Mouse (Mus musculus): ENCODE measurements around the gene Gm20662. TPM values are rescaled to one million over a fixed set of nuclear protein-coding genes. Genes with fewer than 3 reads are reported as not detected.
A peak's percentile ranks its signal among the peaks of the same experiment; 100 is the strongest.

Gm20662 gene
- 0.19 TPM in 1 of 2 replicates, not detected in the other for total RNA-seq (2021)
- long read RNA-seq, experiment 1, result 0 reads
- long read RNA-seq, experiment 2, result 0 reads

GRCm38 (mm10) chr9:107996049-107996448 lies at the start of gene Gm20662:
Gene Gm20662, plus strand, starts transcription at chr9:107996349.
- no peak for DNase-seq

GRCm38 (mm10) chr9:107947241-107948194 lies 48.6 kb upstream of the Gm20662 start:
- DNase-seq, result no peak

DNA sequence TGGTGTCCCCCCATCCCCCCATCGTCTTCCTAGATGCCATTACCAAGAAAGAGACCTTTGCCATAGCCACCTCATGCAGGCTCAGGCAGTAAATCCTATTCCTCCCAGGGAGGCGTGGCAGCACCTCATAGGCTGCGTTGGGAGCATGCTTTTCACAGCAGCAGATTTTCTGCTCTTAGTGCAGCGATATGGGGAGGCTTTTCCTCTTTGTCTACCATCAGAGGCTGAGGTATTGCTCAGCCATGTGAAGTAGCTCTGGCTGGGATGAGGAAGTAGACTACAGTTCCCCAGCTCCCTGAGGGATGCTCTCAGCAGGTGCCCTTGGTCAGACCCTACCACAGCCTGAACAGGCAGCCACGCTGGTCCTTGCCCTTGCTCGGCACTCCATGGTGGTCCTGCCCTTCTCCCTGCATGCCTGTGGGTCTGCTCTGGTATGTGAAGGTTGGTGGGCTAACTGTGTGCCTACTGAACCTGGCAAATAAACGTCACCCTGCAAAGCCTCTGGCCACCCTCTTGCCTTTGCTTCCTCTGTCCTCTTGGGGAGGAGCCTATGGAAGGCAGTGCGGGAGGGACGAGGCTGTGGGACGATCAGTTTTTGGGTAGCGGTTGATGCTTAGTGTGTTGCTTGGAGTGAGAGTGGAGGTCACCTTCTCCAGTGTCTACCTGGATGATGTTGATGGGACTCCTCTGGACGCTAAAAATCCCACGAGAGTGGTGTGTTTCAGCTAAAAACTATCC lies 46.8 kb upstream of the Gm20662 start:
- DNase-seq, result no peak

GRCm38 (mm10) chr9:107949922-107950235 lies 46.3 kb upstream of the Gm20662 start, which contains the start of gene Traip:
Gene Traip, plus strand, starts transcription at chr9:107950136.
- DNase-seq, result no peak

GRCm38 (mm10) chr9:107950460-107951355 lies 45.4 kb upstream of the Gm20662 start:
- peak; percentile 97 for DNase-seq

- no peak for DNase-seq
Observed at GRCm38 (mm10) chr9:107955613-107956289, 40.4 kb upstream of the Gm20662 start.

- DNase-seq, result no peak
Observed at GRCm38 (mm10) chr9:107957141-107957540, 39.0 kb upstream of the Gm20662 start.

GRCm38 (mm10) chr9:107959896-107960295 lies 36.3 kb upstream of the Gm20662 start:
- DNase-seq, result peak; percentile 68

- no peak for DNase-seq
Observed at GRCm38 (mm10) chr9:107960928-107961327, 35.2 kb upstream of the Gm20662 start.

DNA sequence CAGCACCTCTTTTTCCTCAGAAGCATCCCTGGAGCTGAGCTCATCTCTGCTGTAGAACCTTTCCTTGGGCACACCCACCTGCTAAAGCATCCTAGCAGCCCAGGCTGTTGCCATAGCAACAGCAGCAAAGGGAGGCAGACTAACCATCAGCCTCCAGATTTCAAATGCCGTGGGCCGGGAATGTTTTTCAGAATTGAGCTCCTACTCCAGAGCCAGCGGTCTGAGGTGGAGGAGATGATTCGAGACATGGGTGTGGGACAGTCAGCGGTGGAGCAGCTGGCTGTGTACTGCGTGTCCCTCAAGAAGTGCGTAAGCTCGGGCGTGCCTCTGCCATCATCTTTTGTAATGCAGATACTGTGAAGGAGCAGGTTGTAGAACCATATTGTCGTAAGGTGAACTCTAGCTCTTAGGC lies 34.8 kb upstream of the Gm20662 start:
- DNase-seq, result no peak

DNA sequence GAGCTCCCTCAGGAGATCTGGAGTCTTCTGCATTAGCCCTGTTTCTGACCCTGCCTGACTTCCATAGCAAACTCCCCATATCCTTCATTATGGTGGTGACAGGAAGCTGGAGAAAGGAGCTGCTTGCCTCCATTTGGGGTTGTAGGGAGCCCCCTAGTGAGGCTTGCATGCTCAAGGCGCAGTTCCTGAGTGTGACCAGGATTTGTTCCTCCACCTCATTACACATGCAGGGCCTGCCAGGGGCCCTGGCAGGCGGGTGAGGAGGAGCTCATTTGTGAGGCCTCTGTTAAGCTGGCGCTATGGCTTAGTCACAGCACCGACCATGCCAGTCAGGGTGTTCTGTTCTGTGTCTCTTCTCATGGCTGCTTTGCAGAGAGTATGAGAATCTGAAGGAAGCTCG lies 34.3 kb upstream of the Gm20662 start:
- peak; percentile 51 for DNase-seq

DNA sequence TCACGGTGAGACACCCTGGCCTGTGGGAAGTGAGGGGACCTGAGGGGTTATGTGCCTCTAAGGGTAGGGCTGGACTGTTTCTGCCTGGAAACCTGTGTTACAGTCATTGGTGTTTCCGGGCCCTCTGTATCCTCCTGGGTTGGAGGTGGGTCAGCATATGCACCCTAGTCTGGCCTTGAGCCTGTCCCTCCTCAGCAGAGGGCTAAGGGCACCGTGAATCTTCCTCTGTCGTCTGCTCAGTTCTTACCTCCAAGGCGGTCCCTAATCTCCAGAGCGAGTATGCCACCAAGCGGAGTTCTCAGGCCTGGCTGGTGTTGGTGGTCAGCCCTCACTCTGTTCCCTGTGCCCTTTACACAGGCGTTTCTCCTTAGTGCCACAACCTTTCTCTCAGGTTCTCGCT lies 33.2 kb upstream of the Gm20662 start:
- no peak for DNase-seq

DNA sequence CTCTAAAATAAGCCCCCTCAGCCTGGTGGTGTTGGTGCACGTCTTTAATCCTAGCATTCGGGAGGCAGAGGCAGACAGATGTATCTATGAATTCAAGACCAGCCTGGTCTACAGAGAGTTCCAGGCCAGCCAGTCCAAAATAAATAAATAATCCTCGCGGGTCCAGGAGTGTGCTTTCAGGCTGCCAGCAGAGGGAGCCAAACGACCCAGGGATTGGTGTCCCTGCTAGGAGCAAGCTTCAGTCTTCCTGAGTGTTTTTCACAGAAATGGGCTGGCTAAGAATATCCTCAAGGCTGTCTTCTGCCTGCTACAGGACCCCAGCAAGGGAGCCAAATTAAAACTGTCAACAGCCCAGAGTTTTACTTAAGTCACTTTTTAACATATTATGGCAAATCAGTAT lies 32.4 kb upstream of the Gm20662 start:
- DNase-seq, result peak; percentile 92

DNA sequence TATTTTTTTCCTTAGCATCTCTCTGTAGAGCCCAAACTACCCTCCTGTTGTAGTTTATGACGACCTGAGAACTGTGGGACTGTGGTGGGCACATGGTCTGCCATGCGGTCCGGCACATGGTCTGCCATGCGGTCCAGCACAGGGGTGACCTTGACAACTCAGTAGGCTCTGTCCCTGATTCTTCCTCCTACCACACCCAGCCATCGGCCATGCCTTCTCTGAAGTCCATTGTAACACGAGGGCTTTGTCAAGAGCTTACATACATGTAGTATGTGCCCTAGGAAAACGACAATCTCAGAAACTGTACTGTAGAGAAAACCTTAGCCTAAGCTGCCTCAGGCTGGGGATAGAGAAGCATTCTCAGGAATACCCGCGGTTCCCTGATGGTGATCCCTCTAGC lies 31.5 kb upstream of the Gm20662 start:
- no peak for DNase-seq

DNA sequence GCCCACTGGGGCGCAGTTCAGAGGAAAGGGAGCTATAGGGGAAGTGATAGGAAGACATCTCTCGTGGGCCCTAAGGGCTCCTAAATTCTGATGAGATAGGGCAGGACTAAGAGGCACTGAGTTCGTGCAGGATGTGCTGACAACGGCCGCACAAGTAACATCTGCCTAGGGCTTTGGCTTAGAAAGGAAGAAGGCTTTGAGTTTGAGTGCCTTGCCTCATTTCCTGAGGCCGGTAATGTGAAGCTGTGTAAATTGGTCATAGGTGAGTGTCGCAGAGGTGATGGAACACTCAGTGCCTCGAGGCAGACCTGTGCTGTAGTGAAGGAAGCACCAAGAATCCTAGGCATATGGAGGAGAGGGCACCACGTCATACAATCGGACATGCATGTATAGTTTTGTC lies 29.5 kb upstream of the Gm20662 start:
- DNase-seq, result no peak

DNA sequence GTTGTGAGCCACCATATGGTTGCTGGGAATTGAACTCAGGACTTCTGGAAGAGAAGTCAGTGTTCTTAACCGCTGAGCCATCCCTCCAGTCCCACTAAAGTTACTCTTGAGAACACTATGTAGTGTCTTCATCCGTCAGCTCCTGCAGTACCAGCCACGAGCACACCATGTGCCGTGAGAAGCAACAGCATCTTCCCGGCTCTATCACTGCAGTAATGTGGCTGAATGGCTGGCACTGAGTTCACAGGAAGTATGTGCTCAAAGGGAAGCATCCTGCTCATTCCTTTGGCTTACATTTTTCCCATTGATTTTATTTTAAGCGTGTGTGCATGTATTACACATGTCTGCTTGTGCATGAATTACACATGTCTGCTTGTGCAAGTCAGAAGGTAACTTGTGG lies 28.7 kb upstream of the Gm20662 start:
- DNase-seq, result no peak

GRCm38 (mm10) chr9:107968531-107968930 lies 27.6 kb upstream of the Gm20662 start:
- DNase-seq, result no peak

DNA sequence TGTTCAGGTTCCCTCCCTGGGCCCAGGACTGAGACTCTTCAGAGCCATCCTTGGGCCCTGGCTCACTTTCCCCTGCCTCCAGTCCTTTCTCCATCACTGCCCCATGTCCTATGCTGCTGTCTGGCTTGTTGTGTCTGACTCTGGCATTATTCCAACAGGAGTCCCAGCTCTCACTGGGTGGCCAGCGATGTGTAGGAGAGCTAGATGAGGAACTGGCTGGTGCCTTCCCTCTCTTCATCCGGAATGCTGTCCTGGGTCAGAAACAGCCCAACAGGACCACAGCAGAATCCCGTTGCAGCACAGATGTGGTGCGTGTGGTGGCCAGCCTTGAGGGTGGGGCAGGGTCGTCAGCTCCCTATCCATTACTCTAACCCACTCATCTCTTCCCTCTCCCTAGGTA lies 25.8 kb upstream of the Gm20662 start:
- DNase-seq, result no peak

DNA sequence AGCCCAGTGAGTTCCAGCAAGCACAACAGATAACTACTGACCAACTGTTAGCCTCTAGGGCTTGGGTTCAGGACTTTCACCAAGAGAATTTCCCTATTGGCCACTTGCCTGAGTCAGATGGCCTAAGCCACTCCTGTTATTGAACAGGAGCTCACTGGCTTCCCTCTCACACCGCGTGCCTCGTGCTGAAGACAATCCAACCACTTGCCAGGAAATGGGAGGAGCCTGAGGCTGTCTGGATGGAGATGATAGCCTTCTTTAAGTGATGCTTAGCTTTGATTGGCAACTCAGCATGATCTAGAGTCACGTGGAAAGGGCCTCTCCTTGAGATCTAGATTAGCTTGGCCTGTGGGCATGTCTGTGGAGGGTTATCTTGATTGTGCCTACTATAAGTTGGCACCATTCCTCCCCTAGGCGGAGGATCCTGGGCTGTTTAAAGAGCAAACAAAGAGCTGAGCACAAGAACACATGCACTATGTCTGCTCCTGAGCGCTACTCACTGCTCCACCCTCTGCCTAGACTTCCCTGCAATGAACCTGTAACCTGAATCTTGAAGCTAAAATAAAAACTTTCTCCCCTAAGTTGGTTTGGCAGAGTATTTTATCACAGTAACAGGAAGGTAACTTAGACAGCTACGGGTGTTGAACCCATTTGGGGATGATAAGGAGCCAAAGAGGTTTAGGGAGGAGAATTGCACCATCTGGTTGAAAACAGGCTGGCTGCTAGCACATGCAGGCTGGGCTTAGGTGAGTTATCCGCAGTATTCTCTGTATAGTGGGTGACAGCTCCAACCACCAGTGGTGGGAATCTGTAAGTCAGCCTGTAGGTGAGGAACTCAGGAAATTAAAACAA lies 24.2 kb upstream of the Gm20662 start:
- no peak for DNase-seq

GRCm38 (mm10) chr9:107974491-107975171 lies 21.5 kb upstream of the Gm20662 start:
- no peak for DNase-seq

Measured in adrenal gland, postnatal 14 days (tissue).